Mouse (Mus musculus): ENCODE data around the gene Wwp2. TPM values are rescaled to one million over a fixed set of nuclear protein-coding genes. Genes with fewer than 3 reads are reported as not detected.

Gene Wwp2
- polyA plus RNA-seq, 1 experiment from 2014 or later = 49.3 TPM

- H3K9ac ChIP-seq = no peak overlapping the region
- no peak overlapping the region for H3K4me3 ChIP-seq
- WGBS = 19% methylated on average over 6 of the region's 6 CpGs
- ATAC-seq (ENCODE audit: low FRiP score) = no peak
- no peaks in the 10 kb centered on the region for H3K9me3 ChIP-seq
- peaks cover 17% of the 10 kb centered on the region for H3K4me1 ChIP-seq (replicated peaks)
- H3K36me3 ChIP-seq = peaks cover 64% of the 10 kb centered on the region
- no peak overlapping the region for H3K4me2 ChIP-seq
- 0 out of 2 replicates have a peak overlapping the region, but pooled peaks have one; percentile 5 for H3K27ac ChIP-seq
- H3K27me3 ChIP-seq = no peaks in the 10 kb centered on the region
These were observed 116.1 kb downstream of the Wwp2 start for GRCm38 (mm10) chr8:107552234-107552633.

- Histone ChIP-seq H3K4me1 (replicated peaks) (peaks cover 21% of the 10 kb centered on the region), H3K27ac (no peak overlapping the region), H3K36me3 (peaks cover 55% of the 10 kb centered on the region), H3K9ac (no peak overlapping the region), H3K27me3 (no peaks in the 10 kb centered on the region), H3K4me3 (no peak overlapping the region), H3K9me3 (no peaks in the 10 kb centered on the region), H3K4me2 (no peak overlapping the region)
- no peak for ATAC-seq (ENCODE audit: low FRiP score)
- WGBS = 96% methylated on average over 10 of the region's 10 CpGs
These were observed 119.1 kb downstream of the Wwp2 start for GRCm38 (mm10) chr8:107555231-107555630.

- Histone ChIP-seq H3K4me1 (replicated peaks) (peaks cover 21% of the 10 kb centered on the region), H3K36me3 (peaks cover 46% of the 10 kb centered on the region), H3K9me3 (no peaks in the 10 kb centered on the region), H3K9ac (no peak overlapping the region), H3K4me2 (no peak overlapping the region), H3K27ac (peak overlapping the region; percentile 18; the same call in 1 of the 2 replicates), H3K4me3 (no peak overlapping the region), H3K27me3 (no peaks in the 10 kb centered on the region)
- WGBS = 31% methylated on average over 12 of the region's 12 CpGs
- ATAC-seq (ENCODE audit: low FRiP score) = peak; percentile 49; the same call in 1 of the 2 replicates
These were observed 120.4 kb downstream of the Wwp2 start for GRCm38 (mm10) chr8:107556511-107556936.

- Histone ChIP-seq H3K4me1 (replicated peaks) (peaks cover 15% of the 10 kb centered on the region), H3K4me3 (no peak overlapping the region), H3K27me3 (no peaks in the 10 kb centered on the region), H3K4me2 (no peak overlapping the region), H3K36me3 (peaks cover 27% of the 10 kb centered on the region), H3K9me3 (no peaks in the 10 kb centered on the region), H3K27ac (no peak overlapping the region), H3K9ac (no peak overlapping the region)
- 64% methylated on average over 16 of the region's 16 CpGs for WGBS
- no peak for ATAC-seq (ENCODE audit: low FRiP score)
These were observed 124.8 kb downstream of the Wwp2 start for GRCm38 (mm10) chr8:107560820-107561536.

GRCm38 (mm10) chr8:107562164-107562563, 126.0 kb downstream of the Wwp2 start:
- Histone ChIP-seq H3K36me3 (peaks cover 17% of the 10 kb centered on the region), H3K9ac (no peak overlapping the region), H3K9me3 (no peaks in the 10 kb centered on the region), H3K27me3 (no peaks in the 10 kb centered on the region), H3K4me2 (no peak overlapping the region), H3K4me3 (no peak overlapping the region), H3K27ac (no peak overlapping the region), H3K4me1 (replicated peaks) (peaks cover 5% of the 10 kb centered on the region; the same call in 1 of the 2 replicates)
- ATAC-seq (ENCODE audit: low FRiP score) = no peak
- 77% methylated on average over 9 of the region's 9 CpGs for WGBS

GRCm38 (mm10) chr8:107571046-107571445, 134.9 kb downstream of the Wwp2 start:
- Histone ChIP-seq H3K4me1 (replicated peaks) (no peaks in the 10 kb centered on the region), H3K27ac (no peak overlapping the region), H3K4me3 (no peak overlapping the region), H3K27me3 (no peaks in the 10 kb centered on the region), H3K9ac (no peak overlapping the region), H3K9me3 (no peaks in the 10 kb centered on the region), H3K4me2 (no peak overlapping the region), H3K36me3 (no peaks in the 10 kb centered on the region)
- 84% methylated on average over 2 of the region's 2 CpGs for WGBS
- ATAC-seq (ENCODE audit: low FRiP score) = no peak

- Histone ChIP-seq H3K9ac (no peak overlapping the region), H3K4me3 (no peak overlapping the region), H3K27ac (no peak overlapping the region), H3K9me3 (no peaks in the 10 kb centered on the region), H3K4me1 (replicated peaks) (peaks cover 4% of the 10 kb centered on the region), H3K4me2 (no peak overlapping the region), H3K36me3 (no peaks in the 10 kb centered on the region), H3K27me3 (no peaks in the 10 kb centered on the region)
- WGBS = 84% methylated on average over 7 of the region's 7 CpGs
- ATAC-seq (ENCODE audit: low FRiP score) = no peak
These were observed 135.4 kb downstream of the Wwp2 start for GRCm38 (mm10) chr8:107571486-107572135.

- WGBS = 53% methylated on average over 4 of the region's 4 CpGs
- Histone ChIP-seq H3K4me2 (no peak overlapping the region), H3K27me3 (no peaks in the 10 kb centered on the region), H3K36me3 (no peaks in the 10 kb centered on the region), H3K9me3 (no peaks in the 10 kb centered on the region), H3K27ac (no peak overlapping the region), H3K9ac (no peak overlapping the region), H3K4me1 (replicated peaks) (peaks cover 5% of the 10 kb centered on the region), H3K4me3 (no peak overlapping the region)
- ATAC-seq (ENCODE audit: low FRiP score) = no peak
These were observed 136.3 kb downstream of the Wwp2 start for GRCm38 (mm10) chr8:107572497-107572896.

GRCm38 (mm10) chr8:107574771-107575170, 138.6 kb downstream of the Wwp2 start:
- H3K4me1 ChIP-seq (replicated peaks) = peaks cover 5% of the 10 kb centered on the region
- H3K4me3 ChIP-seq = no peak overlapping the region
- H3K36me3 ChIP-seq = peaks cover 22% of the 10 kb centered on the region
- WGBS = 90% methylated on average over 3 of the region's 3 CpGs
- no peaks in the 10 kb centered on the region for H3K27me3 ChIP-seq
- no peak overlapping the region for H3K27ac ChIP-seq
- H3K9ac ChIP-seq = no peak overlapping the region
- no peak for ATAC-seq (ENCODE audit: low FRiP score)
- H3K9me3 ChIP-seq = no peaks in the 10 kb centered on the region
- H3K4me2 ChIP-seq = no peak overlapping the region

- 9% methylated on average over 10 of the region's 10 CpGs for WGBS
- peak overlapping the region; percentile 3; the same call in 1 of the 2 replicates for H3K4me3 ChIP-seq
- ATAC-seq (ENCODE audit: low FRiP score) = peak; percentile 68; the same call in 1 of the 2 replicates
- H3K4me1 ChIP-seq (replicated peaks) = peaks cover 5% of the 10 kb centered on the region
- H3K4me2 ChIP-seq = peak overlapping the region; percentile 36
- H3K27ac ChIP-seq = peak overlapping the region; percentile 74
- H3K9me3 ChIP-seq = no peaks in the 10 kb centered on the region
- H3K27me3 ChIP-seq = no peaks in the 10 kb centered on the region
- peak overlapping the region; percentile 56; the same call in 1 of the 2 replicates for H3K9ac ChIP-seq
- H3K36me3 ChIP-seq = peaks cover 42% of the 10 kb centered on the region
These were observed 140.5 kb downstream of the Wwp2 start for GRCm38 (mm10) chr8:107576702-107577101.

GRCm38 (mm10) chr8:107577640-107578039, 141.5 kb downstream of the Wwp2 start:
- H3K9me3 ChIP-seq = no peaks in the 10 kb centered on the region
- 85% methylated on average over 4 of the region's 4 CpGs for WGBS
- ATAC-seq (ENCODE audit: low FRiP score) = no peak
- H3K27ac ChIP-seq = no peak overlapping the region
- H3K27me3 ChIP-seq = no peaks in the 10 kb centered on the region
- no peak overlapping the region for H3K9ac ChIP-seq
- H3K4me1 ChIP-seq (replicated peaks) = peaks cover 5% of the 10 kb centered on the region
- peaks cover 51% of the 10 kb centered on the region for H3K36me3 ChIP-seq
- no peak overlapping the region for H3K4me2 ChIP-seq
- no peak overlapping the region for H3K4me3 ChIP-seq

GRCm38 (mm10) chr8:107578132-107578531, 142.0 kb downstream of the Wwp2 start:
- WGBS = 92% methylated on average over 8 of the region's 8 CpGs
- no peaks in the 10 kb centered on the region for H3K9me3 ChIP-seq
- H3K27me3 ChIP-seq = no peaks in the 10 kb centered on the region
- H3K4me1 ChIP-seq (replicated peaks) = peaks cover 5% of the 10 kb centered on the region
- H3K4me3 ChIP-seq = no peak overlapping the region
- no peak for ATAC-seq (ENCODE audit: low FRiP score)
- no peak overlapping the region for H3K27ac ChIP-seq
- no peak overlapping the region for H3K4me2 ChIP-seq
- peaks cover 56% of the 10 kb centered on the region for H3K36me3 ChIP-seq
- no peak overlapping the region for H3K9ac ChIP-seq
